Mouse (Mus musculus) spleen, embryonic (tissue): ENCODE measurements at regions not wholly inside any gene's neighbourhood (a gene's known extent, or its start where the extent isn't known, plus 50 kb on each side); places are given as distances from the start of the nearest gene placed in this dataset.

ENCODE experiments used
- CTCF ChIA-PET: fragments of 350-600 bp; sonication (Branson Sonifier 250); formaldehyde crosslinking; loops from one replicate; lab custom pipeline; 2022; lab: Charles Lee

- CTCF ChIA-PET, result no interaction called here
Observed at GRCm38 (mm10) chr1:103360701-103361100, 1407.6 kb upstream of the Cdh20 start.

GRCm38 (mm10) chr1:103372811-103373210, 1395.5 kb upstream of the Cdh20 start:
- CTCF ChIA-PET, result no interaction called here

DNA sequence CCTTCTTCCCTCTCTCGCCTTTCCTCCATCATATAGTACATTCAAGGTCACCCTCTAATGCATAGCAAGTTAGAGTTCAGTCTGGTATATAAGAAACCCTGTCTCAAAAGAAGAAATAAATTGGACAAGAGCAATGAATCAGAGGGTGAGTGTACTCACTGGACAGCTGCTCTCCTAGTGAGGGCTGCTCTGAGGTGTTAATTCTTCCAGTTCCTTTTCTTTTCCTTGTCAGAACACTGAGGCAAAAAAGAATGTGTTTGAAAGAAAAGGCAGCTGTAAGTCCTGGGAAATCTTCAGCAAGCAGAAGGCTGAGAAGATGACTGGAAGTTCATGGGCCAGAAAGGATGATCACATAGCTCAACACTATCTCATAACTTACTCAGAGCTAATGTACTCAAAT, 1348.2 kb upstream of the Cdh20 start:
- CTCF ChIA-PET, result no interaction called here

DNA sequence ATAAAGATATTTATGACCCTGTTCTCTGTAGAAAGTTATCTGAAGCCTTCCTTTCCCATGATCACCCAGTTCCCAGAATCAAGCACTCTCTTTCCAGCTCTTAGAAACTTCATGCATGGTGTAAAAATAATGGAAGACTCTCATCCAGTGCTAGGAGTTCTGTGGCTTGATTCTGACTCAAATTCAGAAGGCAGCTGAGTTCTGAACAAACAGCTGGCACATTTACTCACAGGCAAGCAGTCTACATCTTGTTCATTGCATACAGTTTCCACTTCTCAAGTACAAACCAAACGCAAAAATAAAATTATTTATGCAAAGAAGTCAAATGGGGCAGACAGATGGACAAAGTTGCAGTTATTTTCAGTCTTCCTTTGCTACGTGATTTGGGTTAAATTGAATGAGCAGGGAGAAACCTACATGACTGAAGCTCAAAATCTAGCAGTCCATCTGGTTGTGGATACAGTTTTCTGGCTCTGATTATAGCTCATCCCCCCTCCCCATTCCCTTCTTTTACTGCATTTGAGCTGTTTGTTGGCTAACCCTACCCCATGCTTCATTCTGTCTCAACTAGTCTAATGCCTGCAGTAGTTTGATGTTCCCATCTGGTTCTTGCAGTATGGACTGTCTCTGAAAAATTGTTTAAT, 1347.2 kb upstream of the Cdh20 start:
- CTCF ChIA-PET, result no interaction called here

- CTCF ChIA-PET, result no interaction called here
Observed at GRCm38 (mm10) chr1:103421638-103422001, 1346.7 kb upstream of the Cdh20 start.

DNA sequence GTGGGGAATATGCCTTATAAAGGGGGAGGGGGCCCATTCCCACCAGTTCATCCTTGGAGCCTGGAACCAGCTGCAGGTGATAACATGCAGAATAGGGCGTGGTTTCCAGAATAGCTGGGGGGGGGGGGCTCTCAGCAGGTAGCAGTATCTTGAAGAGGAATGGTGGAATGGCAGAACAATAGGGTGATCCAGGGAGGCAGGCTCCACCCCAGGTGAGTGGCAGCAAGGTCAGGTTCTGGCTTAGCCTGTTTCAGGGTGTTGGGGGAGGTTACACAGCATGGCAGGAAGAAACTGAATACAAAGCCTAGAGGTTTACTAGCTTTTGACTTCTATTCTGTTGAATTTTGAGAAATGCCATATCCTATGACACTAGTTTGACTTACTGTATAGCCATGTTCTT, 1296.8 kb upstream of the Cdh20 start:
- CTCF ChIA-PET, result interaction anchor here (0.7 kb wide), 1 partner anchor 812 kb away, joined by 13 read pairs; no protein-coding TSS in a partner anchor

- CTCF ChIA-PET, result no interaction called here
Observed at GRCm38 (mm10) chr1:103503464-103504139, 1264.7 kb upstream of the Cdh20 start.
